Mouse (Mus musculus): ENCODE data around the gene Gm12117.

The Gm12117 gene

GRCm38 (mm10) chr11:33276637-33277036, at the start of gene Gm12117:
TSS of gene Gm12117 (minus strand) at chr11:33276737.
- DNase-seq (ENCODE audit: low read depth, low spot score): no peak

DNA sequence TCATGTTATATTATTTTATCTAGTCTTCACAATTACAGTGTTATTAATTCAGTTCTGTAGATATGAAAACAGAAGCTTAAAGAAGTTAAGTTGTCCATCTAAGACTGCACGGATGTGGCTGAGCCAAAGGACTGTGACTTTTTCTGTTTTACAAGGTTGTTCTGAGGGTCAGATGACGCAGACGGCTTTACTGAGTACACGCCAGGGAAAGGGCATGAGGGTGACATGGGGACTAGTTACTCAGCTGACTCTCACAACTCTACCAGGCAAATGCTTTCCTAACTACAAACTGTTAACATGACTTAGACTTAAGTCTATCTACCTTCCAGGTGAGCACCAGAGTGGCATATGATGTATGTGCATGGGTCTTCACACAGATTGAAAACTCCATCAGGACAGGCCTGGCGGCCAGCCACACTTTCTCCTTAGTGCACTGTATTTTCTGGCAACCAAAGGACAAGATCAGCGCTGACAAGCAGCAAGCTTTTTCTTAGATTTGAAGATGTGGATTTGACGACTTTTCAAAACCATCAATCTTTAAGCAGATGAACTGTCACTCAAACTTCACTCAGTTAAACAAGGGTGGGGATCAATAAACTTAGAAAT, 42.6 kb upstream of the Gm12117 start:
- DNase-seq (ENCODE audit: low read depth, low spot score): no peak

- DNase-seq (ENCODE audit: low read depth, low spot score): no peak
Measured at GRCm38 (mm10) chr11:33309566-33309965, 33.0 kb upstream of the Gm12117 start.

DNA sequence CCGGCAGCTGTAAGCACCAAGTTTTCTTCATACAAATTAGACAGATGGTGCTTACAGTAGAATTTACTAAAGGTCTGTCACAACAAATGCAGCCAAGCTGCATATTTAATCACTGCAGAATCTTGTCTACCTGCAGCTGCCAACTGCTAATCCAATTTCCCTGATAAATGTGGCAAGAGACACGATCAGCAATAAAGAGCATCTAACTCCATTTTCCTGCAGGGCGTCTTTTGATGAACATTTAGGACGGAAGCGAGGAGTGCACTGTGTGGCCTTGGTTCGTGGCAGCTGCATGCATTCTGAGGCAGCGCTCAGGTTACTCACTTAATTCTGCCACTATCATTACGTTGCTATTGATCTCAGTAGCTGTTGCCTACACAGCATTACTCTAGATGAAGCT, 24.3 kb upstream of the Gm12117 start:
- DNase-seq (ENCODE audit: low read depth, low spot score): no peak

DNA sequence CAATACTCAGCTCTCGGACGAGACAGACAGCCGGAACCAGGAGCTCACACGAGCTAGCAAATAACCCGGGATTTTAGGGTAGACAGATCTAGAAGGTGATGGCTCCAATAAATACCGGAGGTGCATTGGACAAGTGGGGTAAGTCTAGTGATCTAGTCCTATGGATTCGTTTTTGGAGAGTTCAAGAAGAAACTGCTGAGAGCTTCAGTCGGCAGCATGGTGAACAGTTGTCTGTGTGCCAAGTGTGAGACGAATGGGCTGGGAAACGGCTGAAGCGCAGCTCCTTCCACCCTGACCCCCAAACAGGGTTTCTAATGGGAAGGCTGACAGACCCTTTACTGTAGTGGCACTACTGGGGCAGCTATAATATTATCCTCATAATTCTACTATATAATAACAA, 22.8 kb upstream of the Gm12117 start:
- DNase-seq (ENCODE audit: low read depth, low spot score): no peak

DNA sequence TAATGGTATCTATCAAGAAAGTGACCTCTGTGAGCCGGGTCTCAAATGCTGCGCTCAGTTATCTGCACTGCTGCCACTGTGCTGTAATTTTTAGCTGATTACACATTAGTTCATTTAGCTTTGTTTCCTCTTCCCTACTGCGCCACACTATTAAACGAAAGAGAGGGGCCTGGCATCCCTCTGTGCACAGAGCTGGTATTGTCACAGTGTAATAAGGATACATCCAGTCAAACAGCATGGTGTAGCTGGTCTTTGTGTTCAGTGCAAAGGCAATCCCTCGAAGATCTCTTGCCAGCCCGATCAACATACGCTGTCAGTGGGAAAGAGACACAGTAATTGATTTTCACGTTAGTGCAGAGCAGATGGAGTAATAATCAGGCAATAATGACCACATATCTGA, 20.6 kb upstream of the Gm12117 start:
- no peak for DNase-seq (ENCODE audit: low read depth, low spot score)

- no peak for DNase-seq (ENCODE audit: low read depth, low spot score)
Measured at GRCm38 (mm10) chr11:33295422-33295821, 18.9 kb upstream of the Gm12117 start.

GRCm38 (mm10) chr11:33294063-33294462, 17.5 kb upstream of the Gm12117 start:
- no peak for DNase-seq (ENCODE audit: low read depth, low spot score)

DNA sequence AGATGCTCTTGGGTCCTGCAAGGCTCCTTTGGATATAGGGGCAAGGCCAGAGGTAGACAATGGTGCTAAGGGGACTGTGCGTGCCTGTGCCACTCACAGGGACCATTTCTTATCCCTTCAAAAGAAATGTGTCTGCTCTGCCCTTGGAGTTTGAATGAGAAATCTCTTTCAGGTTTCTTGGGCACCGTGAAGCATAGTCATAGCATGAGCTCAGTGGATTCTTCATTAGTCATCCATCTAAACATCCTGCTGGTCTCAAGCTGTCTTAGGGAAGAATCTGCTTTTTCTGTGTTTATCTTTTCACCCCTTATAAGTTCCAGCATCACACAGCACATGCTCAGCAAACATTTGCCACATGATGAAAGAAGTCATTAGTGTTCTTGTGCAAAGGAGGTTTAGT, 2.0 kb upstream of the Gm12117 start:
- DNase-seq (ENCODE audit: low read depth, low spot score): no peak

GRCm38 (mm10) chr11:33274816-33275215, 1.7 kb downstream of the Gm12117 start:
- no peak for DNase-seq (ENCODE audit: low read depth, low spot score)

DNA sequence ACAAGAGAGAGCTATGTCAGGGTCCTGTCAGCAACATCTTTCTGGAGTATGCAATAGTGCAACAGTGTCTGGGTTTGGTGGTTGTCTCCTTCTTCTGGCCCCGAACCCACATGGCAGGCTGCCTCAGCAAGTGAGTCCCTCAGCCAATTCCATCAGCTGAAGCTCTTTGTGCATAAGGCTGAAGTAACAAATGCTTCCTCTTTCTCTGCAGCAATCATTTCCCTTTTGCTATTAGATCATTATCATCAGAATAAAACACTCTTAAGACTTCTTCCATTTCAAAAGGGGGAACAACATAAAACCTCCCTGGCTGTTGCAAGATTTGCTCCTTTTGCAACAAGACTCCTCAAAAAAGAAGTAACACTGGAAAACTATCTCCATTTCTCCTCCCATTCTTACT, 2.2 kb downstream of the Gm12117 start:
- no peak for DNase-seq (ENCODE audit: low read depth, low spot score)

GRCm38 (mm10) chr11:33240295-33240694, 36.2 kb downstream of the Gm12117 start:
- no peak for DNase-seq (ENCODE audit: low read depth, low spot score)

GRCm38 (mm10) chr11:33234134-33234533, 42.4 kb downstream of the Gm12117 start:
- no peak for DNase-seq (ENCODE audit: low read depth, low spot score)

DNA sequence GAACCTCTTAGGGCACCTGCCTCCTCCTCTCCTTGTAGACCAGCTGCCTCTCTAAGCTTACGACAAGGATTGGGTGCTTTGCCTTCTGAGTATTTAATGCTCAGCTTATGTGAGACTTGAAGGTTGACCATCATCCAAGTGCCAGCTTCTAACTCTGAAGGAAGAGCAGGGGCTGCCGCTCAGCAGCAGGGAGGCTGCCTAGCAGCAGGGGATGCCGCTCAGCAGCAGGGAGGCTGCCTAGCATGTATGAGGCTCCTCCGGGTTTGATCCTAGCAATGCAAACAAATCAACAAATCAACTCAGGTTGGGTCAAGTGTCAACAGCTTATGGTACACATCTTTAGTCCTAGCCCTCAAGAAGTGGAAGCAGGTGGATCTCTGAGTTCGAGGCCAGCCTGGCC, 44.5 kb downstream of the Gm12117 start:
- no peak for DNase-seq (ENCODE audit: low read depth, low spot score)

GRCm38 (mm10) chr11:33228186-33228585, 48.4 kb downstream of the Gm12117 start:
- no peak for DNase-seq (ENCODE audit: low read depth, low spot score)

DNA sequence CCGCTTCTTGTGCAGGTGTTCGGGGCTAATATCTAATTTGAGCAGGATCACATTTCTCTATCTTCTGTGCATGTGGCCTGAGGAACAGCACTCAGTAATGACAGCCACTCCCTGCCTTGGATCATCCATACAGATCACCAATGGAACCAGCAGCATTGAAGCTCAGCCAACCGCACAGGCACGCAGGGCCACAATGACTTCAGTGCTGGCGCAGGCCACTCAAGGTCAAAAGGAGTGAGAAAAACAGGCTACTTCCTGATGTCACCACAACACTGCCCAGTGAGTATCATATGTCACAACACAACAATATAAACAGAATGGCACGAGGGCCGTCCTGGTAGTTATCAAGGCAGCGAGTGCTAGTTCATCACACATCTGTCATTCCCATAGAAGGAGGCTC, 50.0 kb downstream of the Gm12117 start:
- no peak for DNase-seq (ENCODE audit: low read depth, low spot score)
